Mouse (Mus musculus) cerebellum, adult 2 months (tissue): Measurements from ENCODE around the gene Prx.

ENCODE experiments used
- CTCF ChIP-seq: fragments of 200-500 bp; IDR thresholded peaks from 2 replicates; pipeline ENCODE4 v1.5.1; 2011; ENCODE audit warnings: low read depth, mild to moderate bottlenecking, control low read depth, low read length, moderate library complexity, borderline replicate concordance; ENCODE audit not compliant: insufficient read depth
- POLR2A ChIP-seq: fragments of 200-500 bp; IDR thresholded peaks from 2 replicates; pipeline ENCODE4 v1.6.1; 2011; ENCODE audit warnings: low read length, control low read depth, borderline replicate concordance; ENCODE audit not compliant: insufficient read depth

- TF ChIP-seq POLR2A (no peak), CTCF (no peak)
Measured at GRCm38 (mm10) chr7:27459640-27460039, 39.5 kb upstream of the Prx start.
